Mouse (Mus musculus) T-cell, adult 66 days (primary cell): ENCODE results near the gene Mrpl39. TPM values are rescaled to one million over a fixed set of nuclear protein-coding genes. Genes with fewer than 3 reads are reported as not detected.

Experiments used
- total RNA-seq, 2 experiments: library from RNA; stranded (reverse); gene quantifications; 3 replicates in 1 of 2; 4 replicates in 1 of 2; pipeline ENCODE4 v1.2.4; 2023

Mrpl39 gene
- total RNA-seq, result 10 to 100 TPM; 12.5 to 19.0 TPM

DNA sequence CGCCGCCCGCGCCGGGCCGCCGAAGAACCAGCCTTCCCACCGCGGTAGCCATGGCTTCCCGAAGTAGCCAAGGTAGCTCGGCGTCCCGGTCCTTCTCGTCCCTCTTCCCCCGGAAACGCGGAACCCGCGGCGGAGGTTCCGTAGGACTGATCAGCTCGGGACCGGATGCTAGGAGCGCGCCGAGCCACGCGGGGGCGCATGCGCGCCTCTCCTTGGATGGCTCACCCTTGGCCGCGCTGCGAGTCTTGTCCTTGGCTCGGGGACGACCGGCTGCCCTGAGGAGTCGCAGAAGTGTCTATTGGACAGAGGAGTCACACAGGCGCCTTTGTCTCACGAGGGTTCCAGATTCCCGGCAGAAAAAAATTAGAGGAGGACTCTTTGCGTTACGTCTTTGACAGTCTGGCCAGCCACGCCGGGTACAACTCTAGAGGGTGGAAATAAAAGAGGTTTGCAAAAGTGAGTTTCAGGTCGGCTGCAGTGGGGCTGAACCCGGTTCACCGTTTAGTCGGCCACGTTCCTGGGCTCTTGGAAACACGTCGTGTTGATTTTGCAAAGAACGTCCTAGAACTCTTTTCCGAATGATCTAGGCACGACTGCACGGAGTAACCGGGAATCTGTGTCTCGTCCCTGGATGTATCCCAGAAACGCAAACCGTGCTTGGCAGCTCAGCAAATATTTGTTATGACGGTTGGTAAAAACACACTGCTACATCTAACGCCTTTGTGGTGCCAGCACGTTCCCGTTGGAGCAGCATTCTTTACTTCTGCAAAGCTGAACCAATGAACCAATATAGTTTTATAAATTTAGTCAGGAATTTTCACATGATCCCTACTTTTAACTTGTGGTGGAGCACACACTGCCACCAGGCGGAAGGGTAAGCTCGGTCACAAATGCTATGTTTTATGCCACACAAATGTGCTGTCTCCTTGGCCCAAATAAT lies at the start of gene Mrpl39:
Gene Mrpl39, minus strand, starts transcription at position 577 of the 940 bp plus-strand sequence.

DNA sequence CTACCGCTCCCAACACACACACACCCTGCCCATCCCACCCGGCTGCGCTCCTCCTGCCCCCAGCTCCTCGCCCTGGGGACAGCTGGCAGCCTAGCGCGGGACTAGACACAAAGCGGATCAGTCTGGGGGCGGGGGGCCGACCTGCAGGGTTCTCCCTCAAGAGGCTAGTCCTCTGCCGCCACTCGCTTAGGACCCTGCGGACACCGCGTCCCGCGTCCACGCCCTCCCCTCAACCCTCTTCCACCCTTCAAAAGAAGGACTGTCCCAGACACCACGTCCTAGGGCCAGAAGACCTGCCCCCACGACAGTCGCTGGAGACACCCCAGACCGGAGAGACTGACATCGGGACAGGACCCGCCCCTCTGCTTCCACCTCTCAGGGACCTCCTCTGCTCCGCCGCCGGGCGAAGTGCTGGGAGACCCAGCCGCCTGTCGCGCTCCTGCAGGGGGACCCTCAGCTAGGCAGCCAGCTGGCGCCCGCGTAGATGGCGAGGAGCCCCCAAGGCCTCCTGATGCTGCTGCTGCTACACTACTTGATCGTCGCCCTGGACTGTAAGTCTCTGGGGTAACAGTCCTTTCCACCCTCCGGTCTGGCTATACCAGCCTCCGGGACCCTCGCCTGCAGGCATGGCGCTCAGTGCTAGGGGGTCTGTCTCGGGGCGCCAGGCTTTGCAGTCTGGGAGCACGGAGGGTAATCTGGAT lies 38.6 kb upstream of the Mrpl39 start, which contains the start of gene Jam2:
Gene Jam2, plus strand, starts transcription at position 121 of the 701 bp plus-strand sequence.

Other genes starting within 250 kb of the Mrpl39 start
- gene A730009L09Rik, start 220.6 kb downstream of the Mrpl39 start, total RNA-seq, result not detected
- gene Jam2, start 38.4 kb upstream of the Mrpl39 start, total RNA-seq, result not detected
- gene Gabpa, start 99.2 kb upstream of the Mrpl39 start, total RNA-seq, result 10 to 100 TPM; 46.0 to 48.8 TPM
- 100 to 1,000 TPM; 138 to 188 TPM for gene Atp5j, start 99.9 kb upstream of the Mrpl39 start, total RNA-seq